Mouse (Mus musculus) liver, embryonic 14.5 days (tissue): ENCODE measurements around the gene Idh2. TPM values are rescaled to one million over a fixed set of nuclear protein-coding genes. Genes with fewer than 3 reads are reported as not detected.

ENCODE experiments used
- ATAC-seq: fragments of 200-750 bp; cut with Nextera tagmentation; 2 replicates; pipeline ENCODE4 v1.8.0; 2017; ENCODE audit warnings: moderate number of reproducible peaks, mild to moderate bottlenecking, moderate library complexity; ENCODE audit not compliant: insufficient read depth
- DNase-seq, 3 experiments: peaks; one replicate each; pipeline ENCODE4 v3.0.0-alpha.2; 2012 to 2013; ENCODE audit warnings: low read depth in 3 of 3, low spot score in 3 of 3
- H3K27ac ChIP-seq: fragments of 300-500 bp; sonication (generic); 2 replicates; pipeline ENCODE4 v1.5.1; 2014; ENCODE audit warnings: moderate library complexity, mild to moderate bottlenecking, control low read depth, inconsistent platforms
- H3K27me3 ChIP-seq: fragments of 300-500 bp; sonication (generic); 2 replicates; pipeline ENCODE4 v1.6.1; 2014; ENCODE audit warnings: mild to moderate bottlenecking, low read length, moderate library complexity; ENCODE audit not compliant: control insufficient read depth, insufficient read depth
- H3K36me3 ChIP-seq: fragments of 300-500 bp; sonication (generic); replicated peaks from 2 replicates; pipeline ENCODE4 v1.6.1; 2014; ENCODE audit warnings: low read depth; ENCODE audit not compliant: control insufficient read depth, insufficient read depth
- H3K4me1 ChIP-seq, 2 experiments: fragments of 200-500 bp in 1 of 2; fragments of 300-500 bp in 1 of 2; sonication (generic) in 1 of 2; replicated peaks; 2 replicates each; pipeline ENCODE4 v1.6.1; 2012 to 2014; ENCODE audit warnings: antibody characterized with exemption in 1 of 2, inconsistent platforms in 1 of 2, low read length in 1 of 2; ENCODE audit not compliant: control insufficient read depth in 2 of 2, insufficient read depth in 2 of 2
- H3K4me2 ChIP-seq: fragments of 300-500 bp; sonication (generic); 2 replicates; pipeline ENCODE4 v1.6.1; 2014; ENCODE audit warnings: low read depth, mild to moderate bottlenecking, control low read depth, moderate library complexity
- H3K4me3 ChIP-seq, 2 experiments: fragments of 200-500 bp in 1 of 2; fragments of 300-500 bp in 1 of 2; sonication (generic) in 1 of 2; 2 replicates each; pipeline ENCODE4 v1.5.1; 2012 to 2014; ENCODE audit warnings: low read depth in 2 of 2, low read length in 2 of 2, mild to moderate bottlenecking in 2 of 2, control low read depth in 1 of 2, inconsistent platforms in 1 of 2, moderate library complexity in 1 of 2; ENCODE audit not compliant: insufficient read depth in 1 of 2
- H3K9ac ChIP-seq: fragments of 300-500 bp; sonication (generic); replicated peaks from 2 replicates; pipeline ENCODE4 v1.6.1; 2014; ENCODE audit warnings: mild to moderate bottlenecking, control low read depth, moderate library complexity
- H3K9me3 ChIP-seq: fragments of 300-500 bp; sonication (generic); 2 replicates; pipeline ENCODE4 v1.6.1; 2016; ENCODE audit warnings: low read length, mixed read lengths; ENCODE audit not compliant: control insufficient read depth
- CTCF ChIP-seq: IDR thresholded peaks from 2 replicates; pipeline ENCODE4 v1.5.1; 2016; ENCODE audit warnings: antibody characterized with exemption, low read depth, control low read depth
- EP300 ChIP-seq: IDR thresholded peaks from 2 replicates; pipeline ENCODE4 v1.6.1; 2016; ENCODE audit warnings: antibody characterized with exemption, low read depth
- WGBS: fragments of 180-500 bp; shearing (Covaris S2); extraction: QIAGEN DNeasy Blood & Tissue Kit; methylation state at CpG from one replicate; pipeline ENCODE4 v1.1.7; 2014; ENCODE audit not compliant: insufficient replicate concordance; 5-methylcytosine and 5-hydroxymethylcytosine counted together
- polyA plus RNA-seq, 2 experiments: library from polyadenylated mRNA; depleted of rRNA in 1 of 2; stranded (reverse) in 1 of 2; unstranded in 1 of 2; fragments of >200 nt; fragmentation: Nextera tagmentation in 1 of 2; extraction: Ambion mirVana in 1 of 2; gene quantifications; 2 replicates each; pipeline versions ENCODE4 v1.2.1 to v1.2.3; 2012 to 2014

Gene Idh2
- polyA plus RNA-seq, 2 experiments, result 88.2 to 128 TPM

DNA sequence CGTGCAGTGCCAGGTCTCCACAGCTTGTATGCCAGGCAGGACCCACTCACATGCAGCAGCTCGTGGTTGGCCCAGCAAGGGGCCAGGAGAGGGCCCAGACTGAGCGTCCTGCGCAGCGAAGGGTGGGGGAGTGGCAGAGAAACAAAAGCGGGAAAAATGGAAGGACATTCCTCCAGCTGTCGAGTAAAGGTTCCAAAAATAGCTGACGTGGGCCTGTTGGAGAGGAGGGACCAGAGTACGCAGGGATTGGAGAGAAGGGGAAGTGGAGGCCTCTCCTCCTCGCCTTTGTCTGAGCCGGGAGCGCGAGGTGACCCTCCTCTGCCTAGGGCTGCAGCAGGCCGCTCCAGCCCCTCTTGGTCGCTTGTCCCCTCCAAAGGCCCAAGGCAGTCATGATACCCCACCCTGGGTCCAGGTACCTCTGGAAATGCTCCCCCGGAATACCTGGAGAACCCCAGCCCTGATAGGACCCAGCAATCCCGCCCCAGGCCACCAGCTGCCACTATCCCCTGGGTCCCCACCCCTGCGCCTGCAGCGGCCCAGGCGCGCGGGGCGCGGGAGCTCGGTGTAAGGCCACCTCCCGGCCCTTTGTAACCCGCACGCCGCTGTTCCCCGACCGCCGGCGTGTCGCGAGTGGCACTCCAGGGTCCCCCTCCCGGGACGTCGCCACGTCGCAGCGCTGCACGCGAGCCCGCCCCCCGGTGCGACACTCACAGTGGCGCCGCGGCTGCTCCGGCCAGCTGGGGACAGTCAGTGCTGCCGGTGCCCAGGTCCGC, 555 bp downstream of the Idh2 start:
- under 1% methylated on average over 50 of the region's 52 CpGs for WGBS
- H3K27me3 ChIP-seq, result no peaks in the 10 kb centered on the region

DNA sequence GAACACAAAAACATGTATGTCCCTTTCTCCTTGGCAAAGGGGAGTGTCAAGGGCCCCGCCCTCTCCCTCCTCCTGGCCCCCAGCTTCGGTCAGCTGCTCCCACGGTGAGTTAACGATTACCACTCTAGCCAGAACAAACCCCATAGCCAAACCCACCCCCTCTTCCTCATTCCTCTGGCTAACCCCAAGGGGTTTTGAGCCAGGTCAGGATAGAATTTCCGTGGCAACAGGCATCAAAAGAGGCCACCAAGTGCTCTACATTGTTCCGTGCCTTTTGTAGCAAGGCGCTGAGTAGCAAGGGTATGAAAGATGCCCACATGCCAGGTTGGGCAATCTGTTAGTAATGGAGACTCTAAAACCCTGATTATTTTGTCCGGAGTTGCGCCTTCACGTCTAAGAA, 1.2 kb downstream of the Idh2 start:
- Histone ChIP-seq H3K4me2 (peak overlapping the region; percentile 100), H3K4me1 (peaks cover 15 to 39% of the 10 kb centered on the region in 2 experiments), H3K9me3 (no peaks in the 10 kb centered on the region), H3K27ac (peak overlapping the region; percentile 14), H3K9ac (peak overlapping the region; percentile 86), H3K4me3 (peak overlapping the region; percentile 61 to 89), H3K36me3 (no peaks in the 10 kb centered on the region), H3K27me3 (no peaks in the 10 kb centered on the region)
- no peak for TF ChIP-seq CTCF
- WGBS, result 16% methylated on average over 10 of the region's 10 CpGs
- ATAC-seq (no peak), DNase-seq (no peak)

More for the DNA sequence above, 555 bp downstream of the Idh2 start:
- Histone ChIP-seq H3K36me3 (no peaks in the 10 kb centered on the region), H3K9me3 (no peaks in the 10 kb centered on the region), H3K27ac (peak overlapping the region; percentile 14), H3K9ac (peak overlapping the region; percentile 86), H3K4me1 (peaks cover 12 to 35% of the 10 kb centered on the region in 2 experiments), H3K4me2 (peak overlapping the region; percentile 100), H3K4me3 (peak overlapping the region; percentile 61 to 89)
- no peak for DNase-seq
- TF ChIP-seq EP300 (no peak), CTCF (no peak)
- peak; percentile 73 for ATAC-seq

DNA sequence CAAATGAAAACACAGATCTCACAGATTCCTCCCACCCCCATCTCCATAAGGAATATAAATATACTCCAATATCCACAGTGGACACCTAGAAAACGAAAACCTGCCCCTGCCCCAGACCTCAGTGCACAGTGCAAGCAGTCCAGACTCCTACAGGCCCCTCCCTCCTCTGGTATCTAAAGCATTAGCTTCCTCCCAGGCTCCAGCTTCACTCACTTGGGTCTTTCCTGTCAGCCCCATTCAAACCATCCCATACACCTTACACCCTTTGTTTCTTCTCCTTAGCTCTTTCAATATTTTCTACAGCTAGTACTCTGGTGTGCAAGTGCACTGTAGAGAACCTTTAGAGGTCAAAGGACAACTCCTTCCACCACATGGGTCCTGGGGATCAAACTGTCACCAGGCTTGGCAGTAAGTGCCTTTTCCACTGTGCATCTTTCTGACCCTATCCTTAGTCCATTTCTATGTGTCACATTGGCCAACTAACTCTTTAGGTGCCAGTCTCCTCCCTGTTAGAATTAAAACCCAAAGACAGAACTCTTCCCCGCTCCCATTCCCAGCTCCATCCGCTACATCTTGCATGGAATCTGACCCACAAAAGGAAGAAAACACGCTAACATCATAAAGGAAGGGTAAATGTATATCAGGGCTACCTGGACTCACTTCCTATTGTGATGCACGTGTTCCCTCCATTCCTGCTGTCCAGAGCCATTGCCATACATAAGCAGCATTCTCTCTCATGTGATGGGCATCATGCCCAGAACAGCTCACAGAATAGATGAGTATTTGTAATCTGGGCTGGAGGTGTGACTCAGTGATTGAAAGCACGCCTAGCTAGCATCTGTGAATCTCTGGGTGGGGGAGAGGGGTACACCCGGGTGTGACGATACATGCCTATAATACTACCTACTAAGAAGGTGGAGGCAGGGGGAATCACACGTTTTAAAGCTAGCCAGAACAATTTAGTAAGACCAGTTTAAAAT, 3.8 kb downstream of the Idh2 start:
- Histone ChIP-seq H3K27me3 (no peaks in the 10 kb centered on the region), H3K4me2 (no peak overlapping the region), H3K27ac (no peak overlapping the region), H3K9me3 (peaks cover 3% of the 10 kb centered on the region), H3K9ac (no peak overlapping the region), H3K4me3 (no peak overlapping the region), H3K36me3 (no peaks in the 10 kb centered on the region), H3K4me1 (peaks cover 15 to 39% of the 10 kb centered on the region in 2 experiments)
- 59% methylated on average over 9 of the region's 9 CpGs for WGBS
- no peak for DNase-seq
- no peak for ATAC-seq
- TF ChIP-seq CTCF, result no peak
- no peak for TF ChIP-seq EP300

DNA sequence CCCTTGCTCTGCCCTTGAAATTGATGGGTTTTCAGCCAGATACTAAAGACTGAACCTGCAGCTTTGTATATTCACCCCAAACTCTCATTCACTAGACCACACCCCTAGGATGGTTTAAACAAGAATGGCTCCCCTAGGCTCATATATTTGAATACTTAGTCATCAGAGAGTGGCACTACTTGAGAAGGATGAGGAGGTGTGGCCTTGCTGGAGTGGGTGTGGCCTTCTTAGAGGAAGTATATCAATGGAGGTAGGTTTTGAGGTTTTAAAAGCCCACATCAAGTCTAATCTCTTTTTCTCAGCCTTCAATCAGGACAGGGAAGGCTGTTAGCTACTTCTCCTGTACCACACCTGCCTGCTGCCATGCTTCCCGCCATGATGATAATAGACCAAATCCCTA, 8.8 kb downstream of the Idh2 start:
- TF ChIP-seq CTCF (no peak), EP300 (no peak)
- no peak overlapping the region for H3K4me3 ChIP-seq
- H3K27ac ChIP-seq, result no peak overlapping the region
- peaks cover 6 to 12% of the 10 kb centered on the region in 2 experiments; a peak in 3 of 4 replicates for H3K4me1 ChIP-seq
- 78% methylated on average over 1 of the region's 1 CpGs for WGBS
- H3K36me3 ChIP-seq, result peaks cover 2% of the 10 kb centered on the region
- no peak overlapping the region for H3K9ac ChIP-seq
- ATAC-seq (no peak), DNase-seq (no peak)
- peaks cover 4% of the 10 kb centered on the region for H3K9me3 ChIP-seq
- no peaks in the 10 kb centered on the region for H3K27me3 ChIP-seq
- H3K4me2 ChIP-seq, result no peak overlapping the region
